Mouse (Mus musculus) kidney, postnatal 14 days (tissue): ENCODE measurements around the gene Dnase2a.
"Not testable (repeated sequence)": the region's sequence is repeated elsewhere in the genome, so short reads cannot be mapped to it uniquely, and the experiment has no call there.

Experiments
- DNase-seq: peaks from one replicate; pipeline ENCODE4 v3.0.0; 2022; ENCODE audit warnings: mixed read lengths

The Dnase2a gene

GRCm38 (mm10) chr8:84907979-84908378, 381 bp upstream of the Dnase2a start:
- DNase-seq, result not testable (repeated sequence)

- no peak for DNase-seq
Measured at GRCm38 (mm10) chr8:84909162-84909767, 905 bp downstream of the Dnase2a start.

- DNase-seq, result no peak
Measured at GRCm38 (mm10) chr8:84909949-84910348, 1.6 kb downstream of the Dnase2a start.

GRCm38 (mm10) chr8:84910551-84910950, 2.2 kb downstream of the Dnase2a start:
- DNase-seq, result no peak

GRCm38 (mm10) chr8:84911854-84912253, 3.5 kb downstream of the Dnase2a start:
- no peak for DNase-seq

- no peak for DNase-seq
Measured at GRCm38 (mm10) chr8:84912391-84912790, 4.0 kb downstream of the Dnase2a start.

GRCm38 (mm10) chr8:84912895-84913501, 4.6 kb downstream of the Dnase2a start:
- peak; percentile 84 for DNase-seq

GRCm38 (mm10) chr8:84913502-84913900, 5.1 kb downstream of the Dnase2a start:
- no peak for DNase-seq

GRCm38 (mm10) chr8:84913960-84914359, 5.6 kb downstream of the Dnase2a start:
- no peak for DNase-seq

- no peak for DNase-seq
Measured at GRCm38 (mm10) chr8:84915269-84915668, 6.9 kb downstream of the Dnase2a start.

- no peak for DNase-seq
Measured at GRCm38 (mm10) chr8:84917781-84918180, 9.4 kb downstream of the Dnase2a start.

- no peak for DNase-seq
Measured at GRCm38 (mm10) chr8:84918646-84919045, 10.3 kb downstream of the Dnase2a start.

GRCm38 (mm10) chr8:84921596-84921995, 13.2 kb downstream of the Dnase2a start:
- no peak for DNase-seq

GRCm38 (mm10) chr8:84925557-84925956, 17.2 kb downstream of the Dnase2a start:
- no peak for DNase-seq

GRCm38 (mm10) chr8:84927513-84927912, 19.2 kb downstream of the Dnase2a start:
- DNase-seq, result no peak

- peak; percentile 71 for DNase-seq
Measured at GRCm38 (mm10) chr8:84928456-84929306, 20.3 kb downstream of the Dnase2a start.

GRCm38 (mm10) chr8:84930582-84930981, 22.2 kb downstream of the Dnase2a start:
- DNase-seq, result no peak

GRCm38 (mm10) chr8:84933767-84934559, 25.6 kb downstream of the Dnase2a start:
- DNase-seq, result no peak

GRCm38 (mm10) chr8:84934860-84935259, 26.5 kb downstream of the Dnase2a start:
- DNase-seq, result no peak

- no peak for DNase-seq
Measured at GRCm38 (mm10) chr8:84935489-84935888, 27.1 kb downstream of the Dnase2a start.

GRCm38 (mm10) chr8:84936041-84936961, 27.9 kb downstream of the Dnase2a start:
- DNase-seq, result no peak
